Mouse (Mus musculus) frontal cortex, postnatal 10 days (tissue): Measurements from ENCODE around the gene Cyb5d1.

Experiments used
- DNase-seq, 2 experiments: peaks; one replicate each; pipeline ENCODE4 v3.0.0; 2022; ENCODE audit warnings: low spot score in 2 of 2, mixed read lengths in 1 of 2

Gene Cyb5d1

DNA sequence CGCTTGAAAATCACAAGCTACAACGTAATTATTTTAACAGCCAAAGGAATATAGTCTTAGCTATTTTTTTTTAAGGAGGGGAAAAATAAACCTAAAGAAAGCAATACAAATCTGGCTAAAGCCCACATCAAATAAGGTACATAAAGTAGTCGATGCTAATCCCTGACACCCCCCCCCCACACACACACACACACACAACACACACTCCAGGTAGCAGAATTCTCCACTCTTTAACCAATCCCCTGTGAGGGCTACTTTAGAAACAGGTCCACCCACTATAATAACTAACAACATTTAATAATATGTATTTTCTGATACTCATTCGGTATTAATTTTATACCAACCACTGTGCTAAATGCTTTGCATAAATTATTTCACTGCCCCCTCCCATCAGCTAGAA lies 21.1 kb upstream of the Cyb5d1 start:
- DNase-seq: no peak

DNA sequence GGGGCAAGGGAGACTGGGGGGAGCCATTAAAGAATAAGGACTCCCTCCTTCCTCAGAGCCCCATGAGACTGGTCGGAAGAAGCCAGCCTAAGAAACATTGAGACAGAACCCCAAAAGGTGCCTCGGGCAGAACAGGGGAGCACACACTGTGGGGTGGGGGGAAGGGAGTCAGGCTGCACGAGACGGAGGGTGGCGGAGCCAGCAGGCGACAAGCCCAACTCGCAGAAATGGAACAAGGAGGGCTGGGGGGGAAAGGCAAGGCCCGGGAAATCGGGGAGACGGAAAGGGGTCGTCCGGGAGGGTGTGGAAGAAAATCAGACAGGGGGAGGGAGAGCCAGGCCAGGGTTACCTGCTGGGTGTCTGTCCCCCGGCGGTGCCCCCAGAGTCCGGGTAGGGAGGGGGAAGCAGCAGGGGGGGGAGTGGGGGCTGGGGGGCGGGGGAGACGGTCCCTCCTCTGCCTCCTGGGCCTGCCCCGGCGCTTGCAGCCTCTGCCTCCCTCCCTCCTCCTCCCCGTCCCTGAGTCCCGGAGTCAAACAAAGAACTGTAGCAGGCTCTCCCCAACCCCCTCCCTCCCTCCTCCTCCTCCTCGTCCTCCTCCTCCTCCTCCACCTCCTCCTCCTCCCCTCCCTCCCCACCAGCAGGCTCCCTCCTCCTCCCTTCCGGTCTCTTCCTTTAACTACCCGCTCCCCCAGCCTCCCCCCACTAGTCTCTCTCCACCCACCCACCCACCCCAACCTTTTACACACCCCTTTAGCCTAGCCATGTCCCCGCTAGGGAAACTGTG lies 20.4 kb upstream of the Cyb5d1 start:
- DNase-seq: peak in 1 of 2 experiments; percentile 58

DNA sequence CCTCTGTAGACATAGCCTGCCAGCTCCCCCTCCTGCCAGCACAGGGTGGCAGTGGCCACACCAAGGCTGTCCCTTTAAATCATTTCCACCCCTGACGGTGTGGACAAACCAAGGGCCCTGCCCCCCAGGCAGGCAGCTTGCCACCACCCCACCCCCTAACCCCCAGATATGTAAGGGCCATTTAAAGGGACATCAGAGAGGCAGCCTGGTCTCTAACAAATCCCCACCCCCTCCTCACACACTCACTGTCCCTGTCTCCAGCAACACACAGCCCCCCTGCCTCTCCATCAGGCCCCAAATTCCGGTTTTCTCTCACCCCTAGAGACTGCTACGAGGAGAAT lies 19.9 kb upstream of the Cyb5d1 start:
- peak; percentile 61 to 76 for DNase-seq

DNA sequence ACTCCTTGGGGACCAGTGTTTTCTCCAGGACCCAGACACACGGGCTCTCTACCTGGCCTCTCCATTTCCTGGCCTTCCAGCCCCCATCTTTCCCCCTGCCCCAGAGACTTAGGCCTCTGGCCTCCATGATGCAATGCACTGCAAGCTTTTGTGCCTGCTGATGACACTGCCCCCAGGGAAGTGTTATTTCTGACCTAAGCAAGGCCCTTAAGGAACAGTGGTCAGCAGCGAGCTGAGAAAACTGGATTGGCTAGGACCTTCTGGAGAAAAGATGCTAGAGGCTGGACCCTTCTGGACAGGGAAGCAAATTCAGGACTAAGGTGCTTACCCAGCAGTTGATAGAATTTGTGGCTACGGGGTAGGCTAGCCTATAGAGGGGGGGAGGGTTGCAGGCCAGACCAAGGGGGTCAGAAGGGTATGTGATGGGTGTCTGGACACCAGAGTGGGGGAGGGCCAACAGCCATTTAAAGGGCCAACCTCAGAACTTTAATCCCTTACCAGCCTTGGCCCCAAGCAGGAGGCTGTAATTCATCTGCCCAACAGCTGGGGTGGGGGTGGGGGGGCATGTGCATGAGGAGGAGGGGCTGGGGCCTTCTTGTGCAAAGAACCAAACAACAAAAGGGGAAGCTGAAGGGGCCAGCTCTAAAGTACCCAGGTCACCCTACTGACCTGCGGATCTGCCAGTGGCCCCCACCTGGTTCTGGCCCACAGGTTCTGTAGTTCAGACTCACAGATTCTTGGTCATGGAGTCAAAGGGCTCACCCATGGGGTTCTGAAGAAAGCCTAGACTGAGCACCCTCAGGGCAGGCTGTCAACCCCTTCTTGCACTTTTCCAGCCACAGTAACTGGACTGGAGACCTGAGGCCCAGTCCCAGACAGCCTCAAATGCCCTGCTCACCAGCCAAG lies 19.2 kb upstream of the Cyb5d1 start:
- DNase-seq: no peak

DNA sequence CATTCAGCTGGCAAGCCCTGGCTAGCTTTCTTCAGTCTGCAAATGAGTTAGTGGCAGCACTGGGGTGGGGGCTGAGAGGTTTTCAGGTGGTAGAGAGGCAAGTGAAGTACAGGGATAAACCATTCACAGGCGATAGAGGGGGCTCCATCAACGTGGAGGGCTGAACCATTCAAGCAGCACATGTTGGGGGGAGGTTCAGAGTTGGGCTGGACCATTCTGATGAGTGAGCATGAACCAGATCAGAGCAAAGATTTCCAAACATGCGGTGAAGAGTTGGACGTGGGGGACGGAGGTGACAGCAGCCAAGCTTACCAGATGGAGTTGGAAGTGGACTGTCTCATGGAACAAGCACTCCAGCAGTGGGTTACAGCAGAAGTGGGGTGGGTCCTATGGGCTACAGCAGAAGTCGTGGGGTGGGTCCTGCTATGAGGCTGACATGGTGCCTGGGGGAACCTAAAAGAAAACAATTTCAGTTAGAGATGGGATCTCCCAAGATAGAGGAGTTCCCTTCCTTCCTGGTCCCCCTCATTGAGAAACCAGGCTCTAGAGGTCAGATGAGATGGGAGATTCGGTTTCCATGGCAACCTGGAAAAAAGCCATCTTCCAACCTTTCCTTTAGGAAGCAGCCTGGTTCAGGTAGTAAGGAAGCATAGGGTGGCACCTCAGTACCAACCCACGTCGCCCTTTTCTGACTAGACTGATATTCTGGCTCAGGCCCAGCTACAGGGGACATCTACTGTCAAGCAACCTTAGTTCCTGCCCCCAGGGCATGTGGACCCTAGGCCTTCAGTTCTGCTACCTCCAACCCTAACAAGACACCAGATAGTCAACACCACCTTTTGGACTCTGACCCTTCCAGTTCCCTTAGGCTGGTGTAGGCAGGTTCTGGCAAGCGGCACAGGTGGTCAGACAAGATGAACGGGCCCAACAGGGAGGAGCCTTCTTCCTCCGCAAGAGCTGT lies 18.1 kb upstream of the Cyb5d1 start, which contains the start of gene Kdm6b:
Kdm6b (minus strand) TSS at position 455 of the 961 bp plus-strand sequence.
- peak; percentile 52 to 69 for DNase-seq

DNA sequence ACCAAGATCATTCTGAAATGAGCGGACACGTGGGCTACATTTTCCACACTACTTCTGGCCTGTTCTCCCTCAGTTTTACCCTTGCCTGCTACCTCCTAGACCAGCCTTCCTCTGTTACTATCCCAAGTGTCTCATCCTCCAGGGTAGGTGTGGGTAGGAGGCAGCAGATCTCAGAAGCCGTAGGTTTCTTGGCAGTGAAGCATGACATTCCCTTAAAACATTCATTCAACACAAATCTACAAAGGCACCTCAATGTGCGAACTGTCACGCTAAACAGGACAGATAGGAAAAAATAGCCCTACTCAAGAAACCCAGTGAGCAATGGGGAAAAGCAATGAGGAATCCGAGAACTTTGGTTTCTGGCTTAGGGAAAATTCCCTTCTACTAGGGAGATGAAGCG lies 17.1 kb upstream of the Cyb5d1 start:
- no peak for DNase-seq

DNA sequence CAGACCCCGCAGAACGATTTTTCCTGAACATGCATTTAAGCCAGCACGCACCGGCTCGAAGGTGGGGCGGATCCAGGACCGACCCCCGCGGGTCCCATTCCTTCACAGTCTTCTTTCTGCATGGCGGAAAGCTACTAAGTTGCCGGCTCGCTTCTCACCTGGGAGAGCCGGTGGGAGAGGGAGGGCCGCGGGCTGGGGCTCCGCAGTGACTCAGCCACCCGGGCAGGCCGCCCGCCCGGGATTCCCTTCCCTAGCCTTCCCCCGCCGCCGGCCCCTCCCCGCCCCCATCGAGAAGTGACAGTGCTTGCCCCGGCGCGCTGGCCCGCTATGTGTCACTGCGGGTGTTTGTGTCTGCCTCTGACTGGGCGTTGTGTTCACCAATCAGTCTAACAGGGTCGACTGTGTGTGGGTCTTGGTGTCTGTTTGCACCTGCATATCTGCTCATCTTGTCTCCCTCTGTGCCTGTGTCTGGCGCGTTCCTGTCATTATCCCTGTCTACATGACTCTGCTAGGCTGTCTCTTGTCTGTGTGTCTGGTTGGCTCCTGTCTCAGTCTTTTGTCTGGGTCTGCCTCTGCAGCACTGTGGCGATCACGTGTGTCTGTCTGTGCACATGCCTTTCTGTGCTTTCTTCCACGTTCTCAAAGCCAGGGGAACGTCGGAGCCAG lies 16.2 kb upstream of the Cyb5d1 start:
- peak in 1 of 2 experiments; percentile 61 for DNase-seq

DNA sequence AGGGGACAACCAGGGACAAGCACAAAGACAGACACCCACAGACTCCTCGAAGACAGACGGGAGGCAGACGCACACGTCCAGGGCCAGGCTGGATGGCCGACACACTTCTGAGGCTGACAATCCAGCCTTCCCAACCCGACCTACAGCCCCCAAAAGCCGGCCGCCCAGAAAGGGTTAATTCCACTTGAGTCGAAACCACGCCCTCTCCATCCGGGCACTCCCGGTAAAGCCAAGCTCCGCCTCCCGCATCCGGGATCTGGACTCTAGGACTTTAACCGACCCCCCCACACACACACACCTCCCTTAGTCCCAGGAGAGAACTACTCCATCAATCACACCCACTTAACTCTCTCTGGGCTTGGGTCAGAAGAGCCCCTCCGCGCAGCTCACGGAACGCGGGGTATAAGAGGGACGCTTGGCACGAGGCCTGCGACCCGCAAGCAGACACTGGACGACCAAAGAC lies 15.7 kb upstream of the Cyb5d1 start:
- DNase-seq: peak; percentile 92 to 95

DNA sequence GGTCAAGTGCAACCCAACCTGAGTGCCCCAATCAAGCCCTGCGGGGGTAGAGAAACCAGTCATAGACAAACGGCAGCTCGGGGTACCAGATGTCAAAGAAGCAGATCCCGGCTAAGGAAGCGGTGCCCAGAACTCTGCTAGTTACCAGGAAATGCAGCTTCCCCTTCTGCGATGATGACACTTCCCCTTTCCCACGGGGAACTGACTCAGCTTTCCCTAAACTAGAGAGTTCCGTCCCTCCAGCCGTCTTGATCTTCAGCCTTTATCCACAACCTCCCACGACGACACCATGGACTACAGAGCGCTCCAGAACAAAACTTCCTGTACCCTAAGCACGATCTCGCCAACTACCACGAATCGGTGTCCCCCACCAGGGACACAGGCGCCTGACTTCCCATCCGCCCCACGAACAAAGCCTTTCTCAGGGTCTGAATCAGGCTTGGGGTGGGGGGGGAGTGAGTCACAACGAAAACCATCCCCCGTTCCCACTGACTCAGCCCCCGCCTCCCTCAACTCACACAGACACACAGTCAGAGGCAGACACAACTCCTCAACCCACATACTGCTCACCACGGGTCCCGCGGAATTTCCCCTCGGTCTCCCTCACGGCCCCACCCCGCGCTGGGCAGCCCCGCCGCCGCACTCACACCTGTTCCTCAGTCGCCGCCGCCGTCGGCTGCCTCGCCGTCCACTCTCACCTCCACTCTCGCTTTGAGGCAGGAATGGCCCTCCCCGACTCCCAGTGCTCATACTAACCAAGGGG lies 15.1 kb upstream of the Cyb5d1 start:
- peak in 1 of 2 experiments; percentile 74 for DNase-seq

DNA sequence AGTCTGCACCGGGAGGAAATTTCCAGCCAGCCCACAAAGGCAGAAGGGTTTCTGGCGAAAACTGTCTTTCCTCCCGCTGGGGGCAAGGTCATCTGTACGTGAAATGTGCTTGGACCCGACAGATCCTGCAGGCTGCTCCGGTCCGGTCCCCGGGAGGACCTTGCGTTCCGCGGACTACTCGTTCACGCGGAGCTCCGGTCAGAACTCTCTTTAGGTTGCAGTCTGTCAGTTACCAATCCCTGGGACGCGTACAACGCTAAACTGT lies 14.5 kb upstream of the Cyb5d1 start:
- no peak for DNase-seq

DNA sequence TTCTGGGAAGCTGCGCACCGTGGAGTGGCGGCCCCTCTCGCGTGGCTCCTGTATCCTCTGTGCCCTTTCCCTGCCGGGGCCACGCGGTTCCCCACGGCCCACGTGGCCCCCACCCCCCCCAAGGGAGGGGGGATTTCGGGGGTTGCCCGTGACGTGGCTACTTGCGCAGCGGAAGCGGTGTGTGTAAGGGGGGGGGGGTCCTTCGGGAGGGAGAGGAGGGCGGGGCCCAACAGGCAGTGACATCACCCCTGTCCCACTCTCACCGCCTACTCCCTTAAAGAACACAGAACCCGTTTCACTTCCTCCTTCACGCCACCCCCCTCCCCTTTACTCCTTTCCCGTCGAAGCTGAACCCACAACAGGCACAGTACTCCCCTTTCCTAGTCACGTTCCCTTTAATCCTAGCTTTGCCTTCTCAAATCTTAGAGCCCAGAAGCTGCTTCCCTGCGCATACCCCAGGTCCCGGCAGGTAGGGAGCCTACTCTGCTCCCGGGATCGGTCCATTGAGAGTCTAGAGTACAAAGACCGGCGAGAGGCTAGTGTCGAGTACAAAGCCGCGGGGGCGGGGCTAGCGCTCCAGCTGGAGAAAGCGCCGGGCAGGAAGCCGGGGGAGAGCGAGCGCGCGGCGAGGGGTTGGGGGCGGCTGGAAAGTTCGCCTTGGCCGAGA lies 14.1 kb upstream of the Cyb5d1 start:
- DNase-seq: peak; percentile 78 to 80

DNA sequence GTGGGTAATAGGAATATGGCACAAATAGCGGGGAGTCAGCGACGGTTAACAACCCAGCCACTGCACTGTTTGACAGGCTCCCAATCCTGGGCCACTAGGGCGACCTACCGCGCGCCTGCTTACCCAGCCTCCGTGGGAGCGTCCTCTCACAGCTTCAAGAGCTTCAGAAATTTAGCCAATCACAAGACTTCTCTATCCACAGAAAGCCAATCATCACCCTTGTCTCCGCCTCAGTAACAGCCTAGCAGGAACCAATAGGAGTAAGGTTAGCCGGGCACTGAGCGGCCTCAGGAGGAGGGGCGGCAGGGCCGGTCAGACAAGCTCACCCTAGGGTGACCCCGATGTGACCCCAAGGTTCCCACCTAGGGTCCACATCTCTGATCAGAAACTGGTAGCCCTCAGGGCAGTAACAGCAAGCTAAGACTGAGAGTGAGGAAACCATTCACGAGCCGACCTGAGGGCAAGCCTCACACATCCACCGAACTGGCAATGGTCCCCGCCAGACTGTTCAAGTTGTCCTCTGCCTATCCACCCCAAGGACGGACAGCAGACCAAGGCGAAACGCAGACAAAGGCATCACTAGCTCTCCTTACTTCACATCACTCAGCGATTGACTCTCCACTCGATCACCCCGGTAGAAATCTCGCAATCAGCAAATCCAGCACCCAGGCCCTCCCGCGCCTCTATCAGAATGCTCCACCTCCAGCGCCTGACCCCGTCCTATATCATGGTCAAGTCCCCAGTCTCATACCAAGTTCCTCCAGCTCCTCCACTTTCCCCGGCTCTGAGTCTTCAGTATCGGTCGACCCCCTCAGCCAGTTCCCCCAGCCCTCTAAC lies 13.3 kb upstream of the Cyb5d1 start:
- DNase-seq: peak; percentile 80 to 85

DNA sequence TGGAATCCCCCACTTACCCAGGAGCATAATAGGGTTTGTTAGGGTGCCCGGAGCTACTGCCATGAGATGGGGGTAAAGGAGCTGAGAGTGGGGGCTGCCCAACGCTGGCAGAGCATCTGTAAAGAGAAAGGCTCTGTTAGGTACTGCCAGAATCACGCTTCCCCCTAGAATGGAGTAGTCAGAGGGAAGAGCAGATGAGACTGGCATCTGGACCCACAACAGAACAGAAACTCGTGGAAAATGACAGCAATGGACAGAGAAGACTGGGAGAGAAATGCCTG lies 12.2 kb upstream of the Cyb5d1 start:
- no peak for DNase-seq

DNA sequence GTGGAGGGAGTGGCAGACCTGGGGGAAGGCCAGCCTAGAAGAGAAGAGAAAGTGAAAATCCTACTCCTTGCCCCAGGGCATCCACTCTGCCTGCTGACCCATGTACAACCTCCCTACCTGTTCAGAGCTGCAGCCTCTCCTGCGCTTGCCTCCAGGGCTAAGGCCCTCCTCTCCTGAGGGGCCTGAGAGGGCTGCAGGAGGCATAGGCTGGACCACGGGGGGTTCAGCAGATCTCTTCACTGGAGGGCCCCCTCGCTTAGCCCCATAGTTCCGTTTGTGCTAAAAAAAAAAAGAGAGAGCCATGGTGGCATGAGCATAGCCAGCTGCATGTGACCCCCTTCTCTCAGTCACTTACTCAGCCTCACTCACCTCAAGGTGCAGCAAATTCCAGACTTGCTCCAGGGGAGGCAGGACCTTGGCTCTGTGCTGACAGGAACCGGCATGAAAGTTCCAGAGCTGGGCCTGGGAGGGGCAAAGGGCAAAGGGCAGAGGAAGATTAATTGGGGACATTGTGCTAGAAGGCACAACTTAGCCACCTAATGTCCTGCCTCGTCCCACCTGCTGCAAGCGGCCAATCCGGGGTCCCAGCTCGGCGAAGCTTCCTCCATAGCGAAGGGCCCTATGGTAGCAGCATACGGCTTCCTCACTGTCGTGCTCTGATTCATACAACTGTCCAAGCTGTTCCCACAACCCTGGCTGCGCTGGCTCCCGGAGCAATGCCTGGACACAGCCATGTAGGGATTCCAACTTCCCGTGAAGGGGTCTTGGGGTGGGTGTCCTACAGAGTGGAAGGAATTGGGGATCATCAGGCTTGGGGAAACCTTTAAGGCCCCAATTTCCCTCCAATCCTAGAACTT lies 11.7 kb upstream of the Cyb5d1 start:
- no peak for DNase-seq

DNA sequence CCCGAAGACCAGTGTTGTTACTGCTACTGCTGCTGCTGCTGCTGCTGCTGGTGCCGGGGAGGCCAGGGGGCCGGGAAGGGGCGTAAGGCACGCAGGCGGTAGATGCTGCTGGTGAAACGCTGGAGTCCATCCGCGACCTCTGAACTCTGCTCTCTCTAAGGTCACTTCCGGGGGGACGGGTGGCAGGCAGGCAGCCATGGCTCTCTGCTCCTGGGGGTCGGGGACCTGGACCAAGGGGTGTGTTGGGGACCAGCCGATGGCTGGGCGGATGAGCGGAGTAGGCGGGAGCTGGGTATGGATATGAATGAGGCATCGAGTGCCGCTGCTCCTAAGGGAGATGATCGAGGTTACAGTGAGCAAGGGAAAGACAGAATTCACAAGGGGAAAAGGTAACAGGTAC lies 10.9 kb upstream of the Cyb5d1 start:
- DNase-seq: no peak

DNA sequence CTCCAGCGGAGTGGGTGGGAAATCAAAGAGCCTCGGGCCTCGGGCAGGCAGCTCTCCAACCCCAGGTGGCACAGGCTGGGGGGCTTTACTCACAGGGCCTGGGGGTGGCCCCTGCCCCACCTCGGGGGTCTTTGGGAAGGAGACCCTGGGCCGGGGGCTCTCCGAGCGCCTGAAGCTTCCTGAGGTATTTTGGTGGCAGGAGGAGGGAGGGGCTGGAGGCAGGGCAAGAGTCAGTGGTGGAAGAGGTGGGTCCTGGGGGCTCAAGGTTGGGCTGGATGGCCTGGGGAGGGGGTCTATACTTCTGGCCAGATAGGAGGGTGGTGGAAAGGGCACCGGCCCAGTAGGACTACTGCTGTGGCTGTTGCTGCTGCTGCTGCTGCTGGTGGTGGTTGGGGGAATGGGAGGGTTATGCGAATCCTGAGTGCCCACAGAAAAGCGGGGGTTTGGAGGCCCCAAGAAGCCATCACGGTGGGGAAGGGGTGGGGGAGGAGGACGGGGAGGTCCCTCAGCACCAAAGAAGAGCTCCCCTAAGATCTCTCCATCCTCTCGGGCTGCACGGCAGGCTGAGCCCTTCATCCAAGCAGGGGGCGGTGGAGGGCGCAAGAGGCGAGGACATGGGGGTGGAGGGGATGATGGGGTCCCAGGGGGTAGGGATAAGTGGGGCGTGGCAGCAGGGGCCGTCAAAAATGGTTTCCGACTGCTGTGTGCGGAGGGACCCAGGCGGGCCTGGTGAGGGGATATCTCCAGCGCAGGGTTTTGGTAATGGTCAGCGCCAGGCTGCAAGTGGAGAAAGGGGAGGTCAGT lies 10.2 kb upstream of the Cyb5d1 start:
- DNase-seq: no peak

DNA sequence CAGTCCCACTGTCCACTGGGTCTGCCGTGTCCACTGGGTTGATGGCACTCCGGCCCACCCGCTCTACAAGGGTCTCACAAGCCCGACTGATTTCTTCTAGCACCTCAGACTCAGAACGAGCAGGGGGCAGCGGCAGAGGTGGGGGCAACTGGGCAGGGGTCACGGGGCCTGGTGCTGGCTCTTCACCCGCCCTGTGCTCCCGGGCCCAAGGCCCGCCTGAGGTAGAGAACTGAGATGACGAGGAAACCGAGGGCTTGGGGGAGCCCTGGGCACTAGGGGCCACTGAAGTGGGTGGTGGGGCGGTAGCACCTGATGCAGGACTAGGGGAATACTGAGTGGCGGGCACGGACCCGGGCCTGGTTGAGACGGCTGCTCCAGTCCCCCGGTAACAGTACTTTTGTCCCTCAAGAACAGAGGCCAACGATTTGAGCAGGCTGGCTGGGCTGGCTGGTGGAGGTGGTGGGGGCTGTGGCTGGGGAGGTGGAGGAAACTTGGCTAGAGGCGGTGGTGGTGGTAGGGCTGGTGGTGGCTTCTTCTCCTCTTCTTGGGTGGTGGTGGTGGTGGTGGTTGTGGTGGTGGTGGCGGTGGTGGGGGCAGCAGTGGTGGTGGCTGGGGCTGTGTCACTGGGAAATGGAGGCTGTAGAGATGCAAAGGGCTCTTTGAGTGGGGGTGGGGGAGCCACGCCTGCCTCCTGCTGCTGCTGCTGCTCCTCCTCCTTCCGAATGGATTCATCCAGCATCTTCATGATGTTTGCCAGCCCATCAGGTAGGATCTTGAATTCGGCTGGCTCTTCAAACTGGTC lies 9.4 kb upstream of the Cyb5d1 start:
- no peak for DNase-seq
